Mouse (Mus musculus) T-helper 17 cell (primary cell): ENCODE data around the gene Farp1.
"Not testable (repeated sequence)": the region's sequence is repeated elsewhere in the genome, so short reads cannot be mapped to it uniquely, and the experiment has no call there.

Experiments
- in situ Hi-C, 2 experiments: fragments of 300-600 bp; cut with MboI, MseI; formaldehyde crosslinking; loops; 1 replicate in 1 of 2; 2 replicates in 1 of 2; pipeline ENCODE4 v1.15.1; 2025; ENCODE audit warnings: high pct_unique_total_duplicates in 2 of 2

Farp1 gene

GRCm38 (mm10) chr14:121034973-121035662 lies at the start of gene Farp1:
Gene Farp1, plus strand, starts transcription at chr14:121035200.
- in situ Hi-C loops, result no loop called here

- in situ Hi-C loops, result no loop called here
Measured at GRCm38 (mm10) chr14:120989126-120989525, 45.9 kb upstream of the Farp1 start.

GRCm38 (mm10) chr14:120997686-120998085 lies 37.3 kb upstream of the Farp1 start:
- in situ Hi-C loops, result loop anchor here in 1 of 2 experiments (10.0 kb wide), 1 partner anchor 897 kb away; no protein-coding TSS in a partner anchor

GRCm38 (mm10) chr14:121000561-121001340 lies 34.2 kb upstream of the Farp1 start:
- in situ Hi-C loops, result no loop called here

- in situ Hi-C loops, result no loop called here
Measured at GRCm38 (mm10) chr14:121005621-121006020, 29.4 kb upstream of the Farp1 start.

- in situ Hi-C loops, result no loop called here
Measured at GRCm38 (mm10) chr14:121006021-121006420, 29.0 kb upstream of the Farp1 start.

- in situ Hi-C loops, result loop anchor here in 1 of 2 experiments (10.0 kb wide), 1 partner anchor 1640 kb away; no protein-coding TSS in a partner anchor
Measured at GRCm38 (mm10) chr14:121015114-121015690, 19.8 kb upstream of the Farp1 start.

- in situ Hi-C loops, result loop anchor here in 1 of 2 experiments (5.0 kb wide), 1 partner anchor 50 kb away; no protein-coding TSS in a partner anchor
Measured at GRCm38 (mm10) chr14:121022403-121022802, 12.6 kb upstream of the Farp1 start.

- in situ Hi-C loops, result no loop called here
Measured at GRCm38 (mm10) chr14:121025381-121025780, 9.6 kb upstream of the Farp1 start.

GRCm38 (mm10) chr14:121031396-121031795 lies 3.6 kb upstream of the Farp1 start:
- in situ Hi-C loops, result no loop called here

- in situ Hi-C loops, result no loop called here
Measured at GRCm38 (mm10) chr14:121034525-121034924, 475 bp upstream of the Farp1 start.

GRCm38 (mm10) chr14:121035663-121036473 lies 868 bp downstream of the Farp1 start:
- in situ Hi-C loops, result no loop called here

- in situ Hi-C loops, result no loop called here
Measured at GRCm38 (mm10) chr14:121036612-121037221, 1.7 kb downstream of the Farp1 start.

- in situ Hi-C loops, result no loop called here
Measured at GRCm38 (mm10) chr14:121037276-121037675, 2.3 kb downstream of the Farp1 start.

- in situ Hi-C loops, result no loop called here
Measured at GRCm38 (mm10) chr14:121038676-121039075, 3.7 kb downstream of the Farp1 start.

GRCm38 (mm10) chr14:121044145-121044544 lies 9.1 kb downstream of the Farp1 start:
- in situ Hi-C loops, result loop anchor here in 1 of 2 experiments (10.0 kb wide), 1 partner anchor 391 kb away; no protein-coding TSS in a partner anchor

- in situ Hi-C loops, result loop anchor here in 1 of 2 experiments (5.0 to 10.0 kb wide), 2 partner anchors 91 to 388 kb away; no protein-coding TSS in a partner anchor
Measured at GRCm38 (mm10) chr14:121046313-121046961, 11.4 kb downstream of the Farp1 start.

- in situ Hi-C loops, result loop anchor here in 1 of 2 experiments (5.0 to 10.0 kb wide), 2 partner anchors 90 to 387 kb away; no protein-coding TSS in a partner anchor
Measured at GRCm38 (mm10) chr14:121047780-121048179, 12.8 kb downstream of the Farp1 start.

- in situ Hi-C loops, result not testable (repeated sequence)
Measured at GRCm38 (mm10) chr14:121051002-121051401, 16.0 kb downstream of the Farp1 start.

- in situ Hi-C loops, result no loop called here
Measured at GRCm38 (mm10) chr14:121053020-121053518, 18.1 kb downstream of the Farp1 start.
